Mouse (Mus musculus) heart, embryonic 15.5 days (tissue): ENCODE data around the gene Ppfibp2. TPM values are rescaled to one million over a fixed set of nuclear protein-coding genes. Genes with fewer than 3 reads are reported as not detected.

ENCODE experiments used
- ATAC-seq: fragments of 200-750 bp; cut with Nextera tagmentation; replicated peaks from 2 replicates; pipeline ENCODE4 v1.8.0; 2017; ENCODE audit warnings: low read depth, moderate TSS enrichment; ENCODE audit not compliant: insufficient number of reproducible peaks, insufficient read depth, low FRiP score
- H3K27ac ChIP-seq: fragments of 300-500 bp; sonication (generic); 2 replicates; pipeline ENCODE4 v1.5.1; 2015; ENCODE audit warnings: mild to moderate bottlenecking, inconsistent platforms
- H3K27me3 ChIP-seq: fragments of 300-500 bp; sonication (generic); 2 replicates; pipeline ENCODE4 v1.6.1; 2015; ENCODE audit warnings: inconsistent platforms
- H3K36me3 ChIP-seq: fragments of 300-500 bp; sonication (generic); 2 replicates; pipeline ENCODE4 v1.6.1; 2015; ENCODE audit warnings: mild to moderate bottlenecking, inconsistent platforms
- H3K4me1 ChIP-seq: fragments of 300-500 bp; sonication (generic); replicated peaks from 2 replicates; pipeline ENCODE4 v1.6.1; 2015; ENCODE audit warnings: inconsistent platforms
- H3K4me2 ChIP-seq: fragments of 300-500 bp; sonication (generic); 2 replicates; pipeline ENCODE4 v1.6.1; 2015; ENCODE audit warnings: inconsistent platforms, mild to moderate bottlenecking, moderate library complexity
- H3K4me3 ChIP-seq: fragments of 300-500 bp; sonication (generic); 2 replicates; pipeline ENCODE4 v1.5.1; 2015; ENCODE audit warnings: mild to moderate bottlenecking, inconsistent platforms
- H3K9ac ChIP-seq: fragments of 300-500 bp; sonication (generic); 2 replicates; pipeline ENCODE4 v1.6.1; 2015; ENCODE audit warnings: mild to moderate bottlenecking, inconsistent platforms
- H3K9me3 ChIP-seq: fragments of 300-500 bp; sonication (generic); replicated peaks from 2 replicates; pipeline ENCODE4 v1.6.1; 2016; ENCODE audit warnings: inconsistent platforms
- WGBS: fragments of 180-500 bp; shearing (Covaris S2); methylation state at CpG from one replicate; pipeline ENCODE4 v1.1.7; 2015; ENCODE audit warnings: mixed read lengths; 5-methylcytosine and 5-hydroxymethylcytosine counted together
- polyA plus RNA-seq: library from polyadenylated mRNA; unstranded; fragments of >200 nt; fragmentation: Nextera tagmentation; extraction: Ambion mirVana; gene quantifications from 2 replicates; pipeline ENCODE4 v1.2.1, GENCODE M21; 2015

Gene Ppfibp2
- polyA plus RNA-seq, 1 experiment from 2014 or later = 4.4 TPM

GRCm38 (mm10) chr7:107592641-107593040 is 2.4 kb upstream of the Ppfibp2 start:
- H3K4me3 ChIP-seq = no peak overlapping the region

GRCm38 (mm10) chr7:107593904-107594303 is 1.1 kb upstream of the Ppfibp2 start:
- no peaks in the 10 kb centered on the region for H3K36me3 ChIP-seq
- WGBS = 36% methylated on average over 7 of the region's 7 CpGs
- ATAC-seq = no peak
- H3K27ac ChIP-seq = no peak overlapping the region
- H3K9ac ChIP-seq = no peak overlapping the region
- H3K27me3 ChIP-seq = no peaks in the 10 kb centered on the region
- no peaks in the 10 kb centered on the region for H3K9me3 ChIP-seq
- H3K4me3 ChIP-seq = peak overlapping the region; percentile 64; the same call in 1 of the 2 replicates
- H3K4me1 ChIP-seq = peaks cover 17% of the 10 kb centered on the region
- peak overlapping the region; percentile 99 for H3K4me2 ChIP-seq

More at GRCm38 (mm10) chr7:107592641-107593040, 2.4 kb upstream of the Ppfibp2 start:
- Histone ChIP-seq H3K27me3 (no peaks in the 10 kb centered on the region), H3K27ac (no peak overlapping the region), H3K9ac (no peak overlapping the region), H3K4me1 (peaks cover 17% of the 10 kb centered on the region), H3K9me3 (no peaks in the 10 kb centered on the region), H3K36me3 (no peaks in the 10 kb centered on the region), H3K4me2 (no peak overlapping the region)
- ATAC-seq = no peak
- WGBS = 16% methylated on average over 2 of the region's 2 CpGs

DNA sequence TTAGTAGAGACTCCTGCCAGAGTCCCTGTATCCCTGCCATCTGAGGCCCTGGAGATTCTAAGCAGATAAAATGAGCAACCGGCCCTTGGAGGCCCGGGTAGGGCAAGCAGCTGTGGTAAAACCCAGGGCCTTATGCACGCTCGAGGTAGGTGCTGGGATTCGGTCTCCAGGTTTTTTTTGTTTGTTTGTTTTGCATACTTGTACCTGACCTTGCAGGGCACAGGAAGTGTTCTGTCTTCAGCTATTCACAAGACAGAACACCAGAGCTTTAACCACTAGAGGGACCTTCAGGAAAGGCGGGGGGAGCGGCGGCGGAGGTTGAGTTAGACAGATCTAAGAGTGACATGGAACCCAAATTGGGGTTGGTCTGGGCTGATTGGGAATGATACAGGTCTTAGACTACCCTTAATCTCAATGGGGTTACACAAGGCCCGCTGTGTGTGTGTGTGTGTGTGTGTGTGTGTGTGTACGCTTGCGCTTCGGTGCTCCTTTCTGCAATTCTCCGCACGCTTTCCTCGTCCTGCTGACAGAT is 616 bp upstream of the Ppfibp2 start:
- peak; percentile 75 for ATAC-seq
- H3K4me3 ChIP-seq = peak overlapping the region; percentile 64
- H3K4me2 ChIP-seq = peak overlapping the region; percentile 99
- peaks cover 17% of the 10 kb centered on the region for H3K4me1 ChIP-seq
- H3K36me3 ChIP-seq = no peaks in the 10 kb centered on the region
- no peaks in the 10 kb centered on the region for H3K9me3 ChIP-seq
- peak overlapping the region; percentile 58 for H3K9ac ChIP-seq
- WGBS = under 1% methylated on average over 16 of the region's 16 CpGs
- H3K27me3 ChIP-seq = no peaks in the 10 kb centered on the region
- peak overlapping the region; percentile 56; the same call in 1 of the 2 replicates for H3K27ac ChIP-seq

DNA sequence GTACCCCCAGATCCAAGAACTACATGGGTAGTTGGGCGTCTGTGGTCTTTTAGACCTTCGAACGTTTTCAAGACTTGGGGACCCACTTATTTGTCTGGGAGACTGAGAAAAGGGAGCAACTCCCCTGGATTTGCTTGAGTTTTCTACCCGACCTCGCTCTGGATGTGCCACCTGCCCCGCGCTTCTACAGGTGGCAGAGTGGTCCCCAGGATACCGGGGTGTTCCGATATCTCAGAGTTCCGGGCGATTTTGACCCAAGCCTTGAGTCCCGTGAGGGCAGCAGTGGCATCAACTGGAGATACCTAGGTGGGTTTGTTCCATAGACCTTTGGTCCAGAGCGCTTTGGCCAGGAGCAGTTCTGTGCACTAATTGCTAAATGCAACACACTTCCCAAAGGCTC is 419 bp downstream of the Ppfibp2 start:
- Histone ChIP-seq H3K4me2 (peak overlapping the region; percentile 99), H3K4me1 (peaks cover 17% of the 10 kb centered on the region), H3K4me3 (peak overlapping the region; percentile 64), H3K27me3 (no peaks in the 10 kb centered on the region), H3K9ac (peak overlapping the region; percentile 58), H3K27ac (no peak overlapping the region), H3K9me3 (no peaks in the 10 kb centered on the region), H3K36me3 (no peaks in the 10 kb centered on the region)
- ATAC-seq = no peak
- 16% methylated on average over 13 of the region's 13 CpGs for WGBS

- Histone ChIP-seq H3K4me2 (no peak overlapping the region), H3K9ac (no peak overlapping the region), H3K36me3 (no peaks in the 10 kb centered on the region), H3K27me3 (no peaks in the 10 kb centered on the region), H3K4me1 (peaks cover 17% of the 10 kb centered on the region), H3K4me3 (no peak overlapping the region), H3K9me3 (no peaks in the 10 kb centered on the region), H3K27ac (no peak overlapping the region)
- no peak for ATAC-seq
Observed at GRCm38 (mm10) chr7:107596753-107597152, 1.7 kb downstream of the Ppfibp2 start.

- H3K27ac ChIP-seq = no peak overlapping the region
- ATAC-seq = no peak
- H3K9me3 ChIP-seq = no peaks in the 10 kb centered on the region
- WGBS = 56% methylated on average over 3 of the region's 3 CpGs
- peaks cover 17% of the 10 kb centered on the region for H3K4me1 ChIP-seq
- no peaks in the 10 kb centered on the region for H3K36me3 ChIP-seq
- H3K27me3 ChIP-seq = no peaks in the 10 kb centered on the region
- H3K4me2 ChIP-seq = no peak overlapping the region
- no peak overlapping the region for H3K9ac ChIP-seq
- H3K4me3 ChIP-seq = no peak overlapping the region
Observed at GRCm38 (mm10) chr7:107597956-107598355, 2.9 kb downstream of the Ppfibp2 start.

DNA sequence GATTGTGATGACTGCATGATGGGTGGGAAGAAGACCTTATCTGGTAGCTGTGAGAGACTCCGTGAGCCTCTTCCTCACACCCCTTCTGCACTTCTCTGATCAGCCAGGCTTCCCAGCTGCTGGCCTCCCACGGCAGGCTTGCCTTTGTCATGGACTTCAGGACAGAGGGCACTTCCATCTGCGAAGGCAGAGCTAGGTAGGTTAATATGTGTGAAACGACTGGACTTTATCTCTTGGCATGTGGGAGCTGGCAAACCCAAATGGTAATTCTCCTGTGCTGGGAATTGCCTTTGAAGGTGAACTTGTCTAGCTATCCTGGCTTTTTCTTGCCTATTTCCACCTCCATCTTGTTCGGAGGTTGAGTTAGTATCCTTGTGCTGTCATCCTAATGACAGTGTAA is 5.6 kb downstream of the Ppfibp2 start:
- ATAC-seq = no peak
- H3K4me2 ChIP-seq = no peak overlapping the region
- H3K4me1 ChIP-seq = no peaks in the 10 kb centered on the region
- WGBS = 57% methylated on average over 5 of the region's 5 CpGs
- H3K27me3 ChIP-seq = no peaks in the 10 kb centered on the region
- no peak overlapping the region for H3K9ac ChIP-seq
- no peak overlapping the region for H3K27ac ChIP-seq
- no peak overlapping the region for H3K4me3 ChIP-seq
- H3K9me3 ChIP-seq = no peaks in the 10 kb centered on the region
- no peaks in the 10 kb centered on the region for H3K36me3 ChIP-seq

GRCm38 (mm10) chr7:107602505-107602904 is 7.5 kb downstream of the Ppfibp2 start:
- no peak for ATAC-seq
- Histone ChIP-seq H3K27me3 (no peaks in the 10 kb centered on the region), H3K9me3 (no peaks in the 10 kb centered on the region), H3K36me3 (no peaks in the 10 kb centered on the region), H3K4me3 (no peak overlapping the region), H3K4me1 (no peaks in the 10 kb centered on the region), H3K9ac (no peak overlapping the region), H3K27ac (no peak overlapping the region), H3K4me2 (no peak overlapping the region)
- WGBS = 69% methylated on average over 4 of the region's 4 CpGs

GRCm38 (mm10) chr7:107602913-107603312 is 7.9 kb downstream of the Ppfibp2 start:
- no peak for ATAC-seq
- no peak overlapping the region for H3K4me3 ChIP-seq
- no peak overlapping the region for H3K4me2 ChIP-seq
- no peak overlapping the region for H3K27ac ChIP-seq
- H3K9ac ChIP-seq = no peak overlapping the region
- WGBS = 79% methylated on average over 6 of the region's 6 CpGs
- no peaks in the 10 kb centered on the region for H3K9me3 ChIP-seq
- no peaks in the 10 kb centered on the region for H3K4me1 ChIP-seq
- H3K36me3 ChIP-seq = no peaks in the 10 kb centered on the region
- no peaks in the 10 kb centered on the region for H3K27me3 ChIP-seq

DNA sequence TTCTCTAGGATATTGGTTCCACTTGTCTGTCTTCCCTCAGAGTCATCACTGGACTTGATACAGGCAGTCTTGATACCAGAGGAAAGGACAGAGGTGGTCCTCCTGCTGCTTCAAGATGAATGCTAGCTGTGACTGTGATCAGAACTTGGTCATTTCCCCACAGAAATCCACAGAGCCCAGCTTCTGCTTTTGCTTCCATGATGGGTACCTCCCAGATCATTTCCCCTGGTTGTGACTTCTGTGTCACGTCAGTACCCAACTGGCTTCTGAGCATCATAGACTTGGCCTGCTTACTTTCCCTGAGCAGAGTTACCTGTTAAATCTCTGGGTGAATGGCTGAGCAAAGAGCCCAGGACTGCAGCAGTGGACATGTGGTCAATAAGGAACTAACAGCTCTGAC is 12.8 kb downstream of the Ppfibp2 start:
- Histone ChIP-seq H3K27me3 (no peaks in the 10 kb centered on the region), H3K36me3 (no peaks in the 10 kb centered on the region), H3K27ac (no peak overlapping the region), H3K9ac (no peak overlapping the region), H3K4me2 (no peak overlapping the region), H3K4me1 (no peaks in the 10 kb centered on the region), H3K4me3 (no peak overlapping the region), H3K9me3 (no peaks in the 10 kb centered on the region)
- ATAC-seq = no peak
- 83% methylated on average over 1 of the region's 1 CpGs for WGBS

GRCm38 (mm10) chr7:107609622-107610255 is 14.7 kb downstream of the Ppfibp2 start:
- no peaks in the 10 kb centered on the region for H3K36me3 ChIP-seq
- no peaks in the 10 kb centered on the region for H3K27me3 ChIP-seq
- no peaks in the 10 kb centered on the region for H3K4me1 ChIP-seq
- H3K27ac ChIP-seq = no peak overlapping the region
- H3K9me3 ChIP-seq = no peaks in the 10 kb centered on the region
- no peak for ATAC-seq
- no peak overlapping the region for H3K4me3 ChIP-seq
- 82% methylated on average over 2 of the region's 2 CpGs for WGBS
- H3K4me2 ChIP-seq = no peak overlapping the region
- no peak overlapping the region for H3K9ac ChIP-seq

DNA sequence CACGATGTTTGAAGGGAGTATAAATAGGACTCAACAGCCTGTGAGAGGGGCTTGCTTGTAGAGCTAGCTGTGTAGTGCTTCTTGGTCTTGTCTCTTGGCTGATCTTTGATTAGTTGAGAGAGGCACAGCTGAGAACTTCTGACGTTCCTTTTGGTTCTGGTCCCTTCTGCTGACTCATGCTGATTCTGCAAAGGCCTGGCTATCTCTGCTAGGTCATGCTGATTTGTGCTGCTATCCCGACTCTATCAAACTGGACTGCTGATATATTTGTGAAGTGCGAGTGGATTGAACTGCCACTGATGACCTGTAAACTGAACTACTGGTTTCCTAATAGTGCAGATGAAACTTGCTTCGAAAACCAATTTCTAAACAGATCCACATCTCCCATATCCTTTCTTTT is 15.9 kb downstream of the Ppfibp2 start:
- WGBS = 62% methylated on average over 5 of the region's 5 CpGs
- H3K4me1 ChIP-seq = no peaks in the 10 kb centered on the region

More for the DNA sequence above, 15.9 kb downstream of the Ppfibp2 start:
- Histone ChIP-seq H3K4me2 (no peak overlapping the region), H3K36me3 (no peaks in the 10 kb centered on the region), H3K9ac (no peak overlapping the region), H3K27ac (no peak overlapping the region), H3K4me3 (no peak overlapping the region), H3K9me3 (no peaks in the 10 kb centered on the region), H3K27me3 (no peaks in the 10 kb centered on the region)
- ATAC-seq = no peak
